Mouse (Mus musculus): ENCODE results near the gene Nyap1.

Gene Nyap1

DNA sequence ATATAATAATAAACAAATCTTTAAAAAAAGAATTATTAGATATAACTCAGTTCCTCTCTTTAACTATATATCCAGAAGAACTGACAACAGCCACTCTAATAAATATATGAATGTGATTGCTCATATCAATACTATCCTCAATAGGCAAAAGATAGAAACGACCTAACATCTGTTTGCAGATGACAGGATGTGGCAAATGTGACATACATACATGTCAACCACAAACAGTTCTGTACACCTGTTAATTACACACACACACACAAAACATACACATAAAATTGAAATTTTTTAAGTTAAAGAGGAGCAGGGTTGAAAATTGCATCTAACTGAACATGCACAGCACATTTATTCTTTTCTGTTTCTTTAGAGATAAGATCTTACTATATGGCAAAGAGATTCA lies 49.5 kb downstream of the Nyap1 start:
- DNase-seq (ENCODE audit: low spot score) = no peak

DNA sequence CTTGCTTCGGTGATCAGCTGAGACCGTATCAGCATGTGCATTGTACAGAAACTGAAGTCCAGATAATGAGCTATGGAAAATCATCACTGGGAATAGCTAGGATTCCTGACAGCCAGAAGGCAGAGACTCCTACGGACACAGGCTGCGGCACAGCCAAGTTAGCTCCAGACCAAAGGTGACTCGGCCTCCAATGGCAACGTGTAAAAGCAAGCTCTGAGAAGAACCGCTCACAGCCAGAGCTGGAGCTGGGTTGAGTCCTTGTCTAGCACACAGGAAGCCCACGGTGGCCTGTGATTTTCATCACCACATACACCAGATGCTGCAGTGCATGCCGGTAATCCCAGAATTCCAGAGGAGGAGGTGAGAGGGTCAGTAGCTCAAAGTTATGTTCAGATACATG lies 50.9 kb downstream of the Nyap1 start:
- DNase-seq (ENCODE audit: low spot score) = no peak

- DNase-seq (ENCODE audit: low spot score) = no peak
Observed at GRCm38 (mm10) chr5:137689974-137690373, 51.4 kb downstream of the Nyap1 start.

GRCm38 (mm10) chr5:137686127-137686790 lies 55.1 kb downstream of the Nyap1 start:
- no peak for DNase-seq (ENCODE audit: low spot score)

DNA sequence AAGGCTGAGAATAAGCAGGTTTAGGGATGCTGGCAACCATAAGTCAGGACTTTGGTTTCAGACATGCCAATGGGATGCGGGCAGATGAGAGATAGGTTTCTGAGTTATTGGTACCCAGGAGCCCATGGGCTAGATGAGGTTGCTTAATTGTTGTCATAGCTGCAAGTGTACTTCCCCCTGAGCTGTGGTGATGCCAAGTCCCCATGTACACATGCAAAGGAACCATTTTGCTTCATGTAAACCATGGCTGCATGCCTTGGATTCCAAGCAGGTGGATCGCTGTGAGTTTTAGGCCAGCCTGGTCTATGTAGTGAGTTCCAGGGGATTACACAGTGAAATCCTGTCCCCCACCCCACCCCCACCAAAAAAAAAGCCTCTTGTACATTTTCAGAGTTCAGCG lies 55.8 kb downstream of the Nyap1 start:
- no peak for DNase-seq (ENCODE audit: low spot score)

DNA sequence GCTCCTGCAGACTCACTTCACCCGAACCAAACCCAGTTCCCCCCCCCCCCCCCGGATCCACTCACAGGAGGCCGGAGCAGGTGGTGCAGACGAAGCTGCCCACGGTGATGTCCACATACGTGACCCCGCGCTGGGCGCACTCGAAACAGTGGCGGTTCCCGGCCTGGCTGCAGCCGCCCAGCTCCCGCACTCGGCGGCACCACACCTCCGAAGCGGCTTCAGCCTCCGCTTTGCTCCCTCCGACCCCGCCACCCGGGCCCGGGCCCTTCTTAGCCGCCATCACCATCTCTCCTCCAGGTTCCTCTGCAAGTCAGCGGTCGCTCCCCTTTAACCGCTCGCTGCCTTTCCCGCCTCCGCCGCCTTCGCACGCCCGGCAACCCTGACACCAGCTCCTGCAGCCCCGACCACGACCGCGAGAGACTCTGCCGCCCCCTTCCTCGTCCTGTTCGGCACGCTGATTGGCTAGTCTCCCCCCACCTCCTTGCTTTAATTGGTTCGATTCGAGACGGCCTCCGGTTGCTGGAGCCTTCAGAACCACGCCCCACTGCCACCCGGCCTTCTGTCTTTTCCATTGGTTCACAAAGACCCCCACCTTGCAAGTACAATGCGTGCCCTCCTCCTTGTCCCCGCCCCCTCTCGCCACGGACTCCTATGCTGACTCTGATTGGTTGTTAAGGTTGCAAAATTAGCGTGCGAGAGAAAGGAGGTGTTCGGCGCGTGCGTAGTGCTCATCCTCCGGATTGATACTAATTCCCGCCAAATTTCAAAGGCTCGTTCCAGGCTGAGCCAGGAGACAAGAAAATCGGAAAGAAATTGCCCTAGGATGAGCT lies 56.9 kb downstream of the Nyap1 start, which contains the start of gene Agfg2:
Gene Agfg2 (minus strand): TSS at position 433 of the 830 bp plus-strand sequence.
- peak; percentile 100 for DNase-seq (ENCODE audit: low spot score)

DNA sequence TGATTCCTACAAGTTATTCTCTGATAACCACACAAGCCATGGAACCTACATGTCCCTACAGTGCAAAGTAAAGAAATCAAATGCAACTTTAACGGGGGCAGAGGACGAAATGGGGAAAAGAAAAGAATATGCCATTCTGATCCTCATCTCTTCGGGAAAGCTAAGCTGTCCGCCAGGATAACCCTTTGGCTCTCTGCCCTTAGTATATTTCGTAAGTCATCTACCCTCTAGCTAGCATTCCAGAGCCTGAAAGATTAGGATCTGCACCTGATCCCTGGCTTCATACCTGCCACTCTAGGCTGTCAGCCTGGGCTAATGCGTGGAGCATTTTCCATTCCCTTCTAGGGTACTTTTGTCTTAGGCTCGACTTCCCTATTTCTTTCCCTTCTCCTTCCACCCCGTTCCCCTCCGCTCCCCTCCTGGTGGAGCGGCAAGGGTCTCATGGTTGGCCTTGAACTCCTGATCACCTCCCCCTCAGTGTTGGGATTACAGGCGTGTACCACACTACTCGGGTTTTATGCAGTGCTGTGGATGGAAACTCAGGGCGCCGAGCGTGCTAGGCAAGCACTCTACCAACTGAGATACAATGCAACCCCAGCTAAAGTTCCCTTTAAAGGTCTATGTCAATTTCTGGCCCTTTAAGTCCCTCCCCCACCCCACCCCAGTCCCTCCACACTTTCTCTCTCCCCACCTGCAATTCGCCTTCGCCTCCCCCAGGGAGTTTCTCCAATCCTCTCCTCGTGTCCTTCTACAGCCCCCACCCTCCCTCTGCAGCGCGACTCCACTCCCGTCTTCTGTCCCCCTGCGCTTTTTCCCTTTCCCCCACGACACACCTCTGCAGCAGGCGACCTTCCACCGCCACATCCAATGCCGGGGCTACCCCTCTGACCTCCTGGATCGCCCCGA lies 57.8 kb downstream of the Nyap1 start:
- DNase-seq (ENCODE audit: low spot score) = no peak

- DNase-seq (ENCODE audit: low spot score) = no peak
Observed at GRCm38 (mm10) chr5:137682526-137682925, 58.9 kb downstream of the Nyap1 start.
